Mouse (Mus musculus) hindbrain, embryonic 15.5 days (tissue): Measurements from ENCODE around the gene Ctxn1. TPM values are rescaled to one million over a fixed set of nuclear protein-coding genes. Genes with fewer than 3 reads are reported as not detected.

Experiments
- polyA plus RNA-seq: library from polyadenylated mRNA; unstranded; fragments of >200 nt; fragmentation: Nextera tagmentation; extraction: Ambion mirVana; gene quantifications from 2 replicates; pipeline ENCODE4 v1.2.1, GENCODE M21; 2015

Ctxn1 gene
- polyA plus RNA-seq, 1 experiment from 2014 or later, result 299 TPM

Other genes with a start within 250 kb of the Ctxn1 start
- 0.31 TPM in 1 of 2 replicates, not detected in the other for gene Cd209f, start 153.4 kb downstream of the Ctxn1 start, polyA plus RNA-seq
- gene Cd209g, start 125.2 kb downstream of the Ctxn1 start, polyA plus RNA-seq, result not detected in 2 replicates
- 107 and 120 TPM in 2 replicates for gene Evi5l, start 92.7 kb downstream of the Ctxn1 start, polyA plus RNA-seq
- gene Prr36, start 41.8 kb downstream of the Ctxn1 start, polyA plus RNA-seq, result 51.1 and 53.0 TPM in 2 replicates
- gene Lrrc8e, start 32.4 kb downstream of the Ctxn1 start, polyA plus RNA-seq, result 0.07 and 0.08 TPM in 2 replicates
- gene Map2k7, start 20.5 kb downstream of the Ctxn1 start, polyA plus RNA-seq, result 28.0 and 29.4 TPM in 2 replicates
- gene Gm49320, start 20.4 kb downstream of the Ctxn1 start, polyA plus RNA-seq, result 0.83 and 0.92 TPM in 2 replicates
- gene Tgfbr3l, start 11.1 kb downstream of the Ctxn1 start, polyA plus RNA-seq, result 4.3 and 4.8 TPM in 2 replicates
- gene Snapc2, start 6.2 kb downstream of the Ctxn1 start, polyA plus RNA-seq, result 64.5 and 75.6 TPM in 2 replicates
- 40.1 and 41.8 TPM in 2 replicates for gene Timm44, start 16.6 kb upstream of the Ctxn1 start, polyA plus RNA-seq
- gene Ccl25, start 65.9 kb upstream of the Ctxn1 start, polyA plus RNA-seq, result 17.5 and 20.7 TPM in 2 replicates
- 108 and 112 TPM in 2 replicates for gene Elavl1, start 66.1 kb upstream of the Ctxn1 start, polyA plus RNA-seq
- gene Cers4, start 233.8 kb upstream of the Ctxn1 start, polyA plus RNA-seq, result 46.7 and 55.6 TPM in 2 replicates